ENCODE assay signal across 8 mouse cellular contexts in genomic region chr1:143788584-143789227, GRCm38 (mm10). TPM values are rescaled to one million over a fixed set of nuclear protein-coding genes. Genes with fewer than 3 reads are reported as not detected.
DNase-seq lines count a peak whose midpoint lies in the region; ATAC-seq and TF ChIP-seq lines count a peak whose summit lies in the region.

No protein-coding gene starts in this region.

- no peak overlapping the region for H3K4me2 ChIP-seq in neural tube, embryonic 15.5 days
- no peak overlapping the region for H3K4me2 ChIP-seq in embryonic facial prominence, embryonic 11.5 days (ENCODE audit: low read depth, low read length)
- H3K4me2 ChIP-seq in liver, embryonic 12.5 days = no peak overlapping the region

- ATAC-seq in cerebellum, adult (ENCODE audit: insufficient number of reproducible peaks, low FRiP score, low TSS enrichment) = no peak
- no peak for ATAC-seq in neural tube, embryonic 15.5 days (ENCODE audit: low FRiP score)
- ATAC-seq in embryonic facial prominence, embryonic 11.5 days (replicated peaks; ENCODE audit: insufficient number of reproducible peaks, low FRiP score, low TSS enrichment, low read depth) = no peak
- ATAC-seq in liver, embryonic 12.5 days = peak; percentile 44; the same call in 1 of the 2 replicates

- no peak overlapping the region for H3K4me3 ChIP-seq in neural tube, embryonic 15.5 days (replicated peaks)
- H3K4me3 ChIP-seq in embryonic facial prominence, embryonic 11.5 days (ENCODE audit: low read depth, low read length) = no peak overlapping the region
- H3K4me3 ChIP-seq in liver, embryonic 12.5 days = no peak overlapping the region
- no peak overlapping the region for H3K4me3 ChIP-seq in spleen, adult 2 months (ENCODE audit: extremely low read depth, insufficient read depth, insufficient read length)

- H3K9me3 ChIP-seq in neural tube, embryonic 15.5 days (replicated peaks) = no peaks in the 10 kb centered on the region
- no peaks in the 10 kb centered on the region for H3K9me3 ChIP-seq in embryonic facial prominence, embryonic 11.5 days (replicated peaks; ENCODE audit: control insufficient read depth, low read length)
- no peaks in the 10 kb centered on the region for H3K9me3 ChIP-seq in liver, embryonic 12.5 days (replicated peaks)

- H3K9ac ChIP-seq in neural tube, embryonic 15.5 days (replicated peaks) = no peak overlapping the region
- no peak overlapping the region for H3K9ac ChIP-seq in embryonic facial prominence, embryonic 11.5 days (replicated peaks; ENCODE audit: low read length)
- H3K9ac ChIP-seq in liver, embryonic 12.5 days = no peak overlapping the region

- no peak overlapping the region for H3K27ac ChIP-seq in neural tube, embryonic 15.5 days (replicated peaks)
- H3K27ac ChIP-seq in embryonic facial prominence, embryonic 11.5 days (replicated peaks; ENCODE audit: low read depth, low read length) = no peak overlapping the region
- no peak overlapping the region for H3K27ac ChIP-seq in liver, embryonic 12.5 days
- H3K27ac ChIP-seq in spleen, adult 2 months (ENCODE audit: insufficient read depth, low read length) = no peak overlapping the region

- TF ChIP-seq CTCF in spleen, adult 2 months (IDR thresholded peaks at IDR 0.05; ENCODE audit: extremely low read depth, insufficient read depth, insufficient read length, insufficient replicate concordance) = peak; percentile 74; the same call in 1 of the 2 replicates

- H3K27me3 ChIP-seq in neural tube, embryonic 15.5 days (replicated peaks) = no peaks in the 10 kb centered on the region
- no peaks in the 10 kb centered on the region for H3K27me3 ChIP-seq in embryonic facial prominence, embryonic 11.5 days (ENCODE audit: control insufficient read depth, insufficient read depth, low read length)
- H3K27me3 ChIP-seq in liver, embryonic 12.5 days (replicated peaks) = no peaks in the 10 kb centered on the region
- no peaks in the 10 kb centered on the region for H3K27me3 ChIP-seq in spleen, adult 2 months (ENCODE audit: control insufficient read depth, insufficient read depth, low read length)

- DNase-seq in cerebellum, adult 9-11 months = peak; percentile 8
- peak; percentile 38 for DNase-seq in neural tube, embryonic 10.5 days (ENCODE audit: extremely low spot score, low spot score)
- peak; percentile 45 for DNase-seq in embryonic facial prominence, embryonic 11.5 days (ENCODE audit: low spot score)
- DNase-seq in spleen, adult 2 months (ENCODE audit: low read depth in 1 of 2, low spot score in 2 of 2) = peak in 1 of 2 experiments; percentile 54
- DNase-seq in layer of hippocampus, adult 18-20 months (ENCODE audit: low spot score in 2 of 2) = no peak

- no peak for TF ChIP-seq POLR2A in spleen, adult 2 months (IDR thresholded peaks at IDR 0.05; ENCODE audit: low read depth, low read length)

- WGBS in neural tube, embryonic 15.5 days = 82% methylated on average over 2 of the region's 2 CpGs
- WGBS in embryonic facial prominence, embryonic 11.5 days = 73% methylated on average over 2 of the region's 2 CpGs
- 49% methylated on average over 2 of the region's 2 CpGs for WGBS in liver, embryonic 12.5 days (ENCODE audit: insufficient replicate concordance)
- 84% methylated on average over 2 of the region's 2 CpGs for WGBS in spleen, adult 2 months

- H3K4me1 ChIP-seq in neural tube, embryonic 15.5 days = no peaks in the 10 kb centered on the region
- no peaks in the 10 kb centered on the region for H3K4me1 ChIP-seq in embryonic facial prominence, embryonic 11.5 days (ENCODE audit: control insufficient read depth, insufficient read depth, low read length)
- no peaks in the 10 kb centered on the region for H3K4me1 ChIP-seq in liver, embryonic 12.5 days
- no peaks in the 10 kb centered on the region for H3K4me1 ChIP-seq in spleen, adult 2 months (ENCODE audit: control insufficient read depth, insufficient read depth, insufficient read length)

- no peaks in the 10 kb centered on the region; the same call in 1 of the 2 replicates for H3K36me3 ChIP-seq in neural tube, embryonic 15.5 days
- H3K36me3 ChIP-seq in embryonic facial prominence, embryonic 11.5 days (replicated peaks; ENCODE audit: control insufficient read depth, insufficient read depth, low read depth, low read length) = no peaks in the 10 kb centered on the region; the same call in 1 of the 2 replicates
- peaks cover 45% of the 10 kb centered on the region for H3K36me3 ChIP-seq in liver, embryonic 12.5 days
- H3K36me3 ChIP-seq in spleen, adult 2 months (ENCODE audit: control insufficient read depth, insufficient read depth, low read length) = no peaks in the 10 kb centered on the region

RNA-seq across cellular contexts. Expression of gene Uchl5, which starts 11.6 kb away (rescaled TPM):
- polyA plus RNA-seq in neural tube, embryonic 15.5 days (2015; fragmentation: Nextera tagmentation; extraction: Ambion mirVana) = 72.5 and 92.0 TPM in 2 replicates
- polyA plus RNA-seq in embryonic facial prominence, embryonic 11.5 days (2014; fragmentation: Nextera tagmentation; extraction: Ambion mirVana) = 78.5 and 90.2 TPM in 2 replicates
- 117 and 128 TPM in 2 replicates for polyA plus RNA-seq in liver, embryonic 12.5 days (2016; fragmentation: Nextera tagmentation; extraction: Ambion mirVana)
- 2.7 and 4.9 TPM in 2 replicates for polyA plus RNA-seq in spleen, adult 2 months (2012; rRNA removed)
- total RNA-seq in layer of hippocampus, adult 18-20 months (2021) = 10 to 100 TPM; 36.9 to 38.6 TPM

RNA-seq across cellular contexts. Expression of gene Trove2, which starts 11.8 kb away (rescaled TPM):
- 19.0 and 20.2 TPM in 2 replicates for polyA plus RNA-seq in neural tube, embryonic 15.5 days (2015; fragmentation: Nextera tagmentation; extraction: Ambion mirVana)
- 31.0 and 31.6 TPM in 2 replicates for polyA plus RNA-seq in embryonic facial prominence, embryonic 11.5 days (2014; fragmentation: Nextera tagmentation; extraction: Ambion mirVana)
- polyA plus RNA-seq in liver, embryonic 12.5 days (2016; fragmentation: Nextera tagmentation; extraction: Ambion mirVana) = 4.1 and 4.6 TPM in 2 replicates
- 0.46 and 0.49 TPM in 2 replicates for polyA plus RNA-seq in spleen, adult 2 months (2012; rRNA removed)
- 10 to 100 TPM; 29.2 to 29.9 TPM for total RNA-seq in layer of hippocampus, adult 18-20 months (2021)

Comparison
In these comparisons a context has a peak if more than half of its experiments do, and no peak if none do; other contexts are left out.
1. DNase-seq: peak in cerebellum, adult 9-11 months (single experiment), neural tube, embryonic 10.5 days (single experiment) and embryonic facial prominence, embryonic 11.5 days (single experiment); none in layer of hippocampus, adult 18-20 months (0 of 2).
2. RNA of gene Uchl5, which starts 11.6 kb away (polyA plus RNA-seq): 117 to 128 TPM in liver, embryonic 12.5 days, 78.5 to 90.2 TPM in embryonic facial prominence, embryonic 11.5 days and 72.5 to 92.0 TPM in neural tube, embryonic 15.5 days; 2.7 to 4.9 TPM in spleen, adult 2 months; every median in the first group is over 10 times any median in the second.